Mouse (Mus musculus) lung, postnatal 0 days (tissue): ENCODE measurements at regions not wholly inside any gene's neighbourhood (a gene's known extent, or its start where the extent isn't known, plus 50 kb on each side); places are given as distances from the start of the nearest gene placed in this dataset.

Experiments
- ATAC-seq: fragments of 200-750 bp; cut with Nextera tagmentation; 2 replicates; pipeline ENCODE4 v1.8.0; 2017; ENCODE audit warnings: moderate library complexity
- DNase-seq: peaks from one replicate; pipeline ENCODE4 v3.0.0-alpha.2; 2016; ENCODE audit warnings: low spot score
- H3K27ac ChIP-seq: fragments of 300-500 bp; sonication (generic); 2 replicates; pipeline ENCODE4 v1.5.1; 2014; ENCODE audit warnings: antibody characterized with exemption, mild to moderate bottlenecking, low read length, mixed read lengths
- H3K27me3 ChIP-seq: fragments of 300-500 bp; sonication (generic); replicated peaks from 2 replicates; pipeline ENCODE4 v1.6.1; 2014; ENCODE audit warnings: low read length, mixed read lengths; ENCODE audit not compliant: insufficient read depth
- H3K36me3 ChIP-seq: fragments of 300-500 bp; sonication (generic); 2 replicates; pipeline ENCODE4 v1.6.1; 2014; ENCODE audit warnings: low read length, mixed read lengths; ENCODE audit not compliant: insufficient read depth
- H3K4me1 ChIP-seq: fragments of 300-500 bp; sonication (generic); 2 replicates; pipeline ENCODE4 v1.6.1; 2014; ENCODE audit warnings: antibody characterized with exemption, low read depth, low read length, mixed read lengths; ENCODE audit not compliant: insufficient read depth
- H3K4me2 ChIP-seq: fragments of 300-500 bp; sonication (generic); replicated peaks from 2 replicates; pipeline ENCODE4 v1.6.1; 2014; ENCODE audit warnings: low read depth, mild to moderate bottlenecking, low read length, moderate library complexity, mixed read lengths
- H3K4me3 ChIP-seq: fragments of 300-500 bp; sonication (generic); 2 replicates; pipeline ENCODE4 v1.5.1; 2014; ENCODE audit warnings: low read depth, low read length
- H3K9ac ChIP-seq: fragments of 300-500 bp; sonication (generic); replicated peaks from 2 replicates; pipeline ENCODE4 v1.6.1; 2014; ENCODE audit warnings: low read depth, mild to moderate bottlenecking
- H3K9me3 ChIP-seq: fragments of 300-500 bp; sonication (generic); 2 replicates; pipeline ENCODE4 v1.6.1; 2016; ENCODE audit warnings: low read length, mixed read lengths
- CTCF ChIP-seq: IDR thresholded peaks from 2 replicates; pipeline ENCODE4 v1.5.1; 2016; ENCODE audit warnings: antibody characterized with exemption, mild to moderate bottlenecking
- EP300 ChIP-seq: IDR thresholded peaks from 2 replicates; pipeline ENCODE4 v1.6.1; 2016; ENCODE audit warnings: antibody characterized with exemption, mild to moderate bottlenecking, control low read depth
- WGBS: fragments of 180-500 bp; shearing (Covaris S2); extraction: QIAGEN DNeasy Blood & Tissue Kit; methylation state at CpG from one replicate; pipeline ENCODE4 v1.1.7; 2014; 5-methylcytosine and 5-hydroxymethylcytosine counted together

GRCm38 (mm10) chr8:34521316-34521715 is 409.8 kb upstream of the Gm10131 start:
- no peak overlapping the region for H3K4me2 ChIP-seq
- no peaks in the 10 kb centered on the region for H3K27me3 ChIP-seq
- WGBS = 64% methylated on average over 7 of the region's 7 CpGs
- DNase-seq (no peak), ATAC-seq (no peak)
- no peaks in the 10 kb centered on the region for H3K36me3 ChIP-seq
- no peak overlapping the region for H3K27ac ChIP-seq
- H3K4me1 ChIP-seq = no peaks in the 10 kb centered on the region
- H3K9me3 ChIP-seq = no peaks in the 10 kb centered on the region
- H3K9ac ChIP-seq = no peak overlapping the region
- TF ChIP-seq EP300 (no peak), CTCF (no peak)
- H3K4me3 ChIP-seq = no peak overlapping the region

DNA sequence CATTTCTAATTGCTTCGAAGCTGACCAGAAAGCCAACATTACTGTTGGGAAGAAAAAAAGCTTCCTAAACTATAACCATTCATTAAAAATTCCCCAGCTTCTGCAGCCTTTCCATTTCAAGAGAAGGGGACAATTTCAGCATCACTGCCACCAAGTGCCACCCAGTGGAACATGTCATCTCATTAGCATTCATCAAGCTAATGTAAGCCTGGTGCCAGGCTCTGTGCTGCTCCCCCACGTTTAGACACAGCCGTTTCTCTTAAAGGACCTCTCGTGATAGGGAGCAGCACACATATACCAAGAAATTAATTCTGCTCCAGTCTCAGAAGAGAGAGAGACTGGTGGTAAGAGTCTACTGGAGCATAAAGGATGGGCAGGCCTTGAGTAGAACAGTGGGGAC is 409.1 kb upstream of the Gm10131 start:
- no peaks in the 10 kb centered on the region for H3K9me3 ChIP-seq
- DNase-seq = no peak
- no peaks in the 10 kb centered on the region for H3K36me3 ChIP-seq
- H3K27ac ChIP-seq = no peak overlapping the region
- H3K27me3 ChIP-seq = no peaks in the 10 kb centered on the region
- no peaks in the 10 kb centered on the region for H3K4me1 ChIP-seq
- H3K4me2 ChIP-seq = no peak overlapping the region
- no peak overlapping the region for H3K4me3 ChIP-seq
- TF ChIP-seq CTCF (no peak), EP300 (no peak)
- no peak overlapping the region for H3K9ac ChIP-seq
- ATAC-seq = no peak
- 64% methylated on average over 4 of the region's 4 CpGs for WGBS

DNA sequence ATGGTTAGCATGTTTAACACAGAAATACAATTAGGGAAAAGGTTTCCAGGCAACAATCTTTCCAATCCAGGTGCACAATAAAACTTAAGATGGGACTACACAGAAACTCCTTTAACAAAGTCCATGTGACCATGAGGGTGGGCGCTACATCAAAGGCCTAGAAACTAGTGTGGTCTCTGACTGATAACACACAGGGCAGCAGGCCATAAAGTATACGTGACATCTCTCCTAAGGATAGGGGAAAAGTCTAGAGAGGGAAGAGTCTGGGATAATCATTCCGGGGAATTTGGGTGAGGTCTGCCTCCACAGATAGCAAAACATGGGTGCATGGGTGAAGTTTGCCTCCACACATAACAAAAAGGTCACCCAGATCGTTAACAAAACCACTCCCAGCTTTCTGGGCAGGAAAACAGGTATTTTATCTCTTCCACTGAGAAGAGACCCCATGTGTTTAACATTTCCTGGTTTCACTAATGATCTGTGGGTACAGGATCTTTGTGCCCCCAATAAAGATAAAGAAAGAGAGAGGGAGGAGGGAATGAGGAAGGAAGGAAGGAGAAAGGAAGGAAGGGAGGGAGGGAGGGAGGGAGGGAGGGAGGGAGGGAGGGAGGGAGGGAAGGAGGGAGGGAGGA is 402.0 kb upstream of the Gm10131 start:
- no peaks in the 10 kb centered on the region for H3K9me3 ChIP-seq
- ATAC-seq (no peak), DNase-seq (no peak)
- H3K36me3 ChIP-seq = no peaks in the 10 kb centered on the region
- 47% methylated on average over 4 of the region's 4 CpGs for WGBS
- H3K9ac ChIP-seq = no peak overlapping the region
- H3K27me3 ChIP-seq = no peaks in the 10 kb centered on the region
- no peaks in the 10 kb centered on the region for H3K4me1 ChIP-seq
- no peak overlapping the region for H3K27ac ChIP-seq
- H3K4me3 ChIP-seq = no peak overlapping the region
- no peak for TF ChIP-seq EP300
- TF ChIP-seq CTCF = no peak
- H3K4me2 ChIP-seq = no peak overlapping the region

DNA sequence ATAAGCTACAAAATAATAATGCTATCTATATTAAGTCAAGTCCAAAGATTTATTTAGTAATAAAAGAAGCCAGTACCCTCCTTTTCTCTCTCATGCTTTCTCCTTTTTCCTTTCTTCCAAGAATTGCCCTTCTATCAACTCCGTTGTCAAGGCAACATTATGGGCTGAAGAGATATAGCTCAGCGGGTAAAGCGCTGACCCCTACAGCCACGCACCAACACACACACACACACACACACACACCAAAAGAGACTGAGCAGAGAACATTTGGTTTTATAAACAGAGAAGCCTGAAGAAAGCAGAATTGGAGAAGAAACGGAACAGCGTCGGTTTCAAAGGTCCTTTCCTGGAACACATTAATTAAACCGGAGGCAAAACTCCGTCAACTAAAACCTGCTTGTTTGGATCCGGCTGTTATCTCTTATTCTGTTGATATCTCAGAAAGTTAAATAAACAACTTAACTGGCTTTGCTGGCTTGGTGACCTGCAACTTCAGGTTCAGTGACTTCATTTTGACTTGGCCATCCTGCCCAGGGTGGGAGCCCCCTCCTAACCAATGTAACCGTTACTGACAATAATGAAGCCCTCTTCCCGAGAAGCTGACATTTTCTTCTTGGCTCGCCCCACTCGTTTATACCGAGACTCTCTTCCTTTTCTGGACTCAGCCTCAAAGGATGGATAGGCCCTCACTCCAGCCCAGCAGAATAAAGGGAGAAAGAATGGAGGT is 394.5 kb upstream of the Gm10131 start:
- Histone ChIP-seq H3K9me3 (no peaks in the 10 kb centered on the region), H3K27ac (no peak overlapping the region), H3K27me3 (no peaks in the 10 kb centered on the region), H3K9ac (no peak overlapping the region), H3K4me1 (no peaks in the 10 kb centered on the region), H3K4me3 (no peak overlapping the region), H3K36me3 (no peaks in the 10 kb centered on the region), H3K4me2 (no peak overlapping the region)
- DNase-seq = peak; percentile 32
- peak; percentile 57; the same call in 1 of the 2 replicates for TF ChIP-seq EP300
- no peak for TF ChIP-seq CTCF
- WGBS = 36% methylated on average over 15 of the region's 15 CpGs
- no peak; the same call in 1 of the 2 replicates for ATAC-seq

GRCm38 (mm10) chr8:34505102-34505501 is 393.6 kb upstream of the Gm10131 start:
- Histone ChIP-seq H3K4me3 (no peak overlapping the region), H3K4me1 (no peaks in the 10 kb centered on the region), H3K27ac (no peak overlapping the region), H3K9ac (no peak overlapping the region), H3K27me3 (no peaks in the 10 kb centered on the region), H3K9me3 (no peaks in the 10 kb centered on the region), H3K4me2 (no peak overlapping the region), H3K36me3 (no peaks in the 10 kb centered on the region)
- no peak for DNase-seq
- TF ChIP-seq CTCF = no peak
- TF ChIP-seq EP300 = no peak
- WGBS = 67% methylated on average over 7 of the region's 7 CpGs
- ATAC-seq = no peak

DNA sequence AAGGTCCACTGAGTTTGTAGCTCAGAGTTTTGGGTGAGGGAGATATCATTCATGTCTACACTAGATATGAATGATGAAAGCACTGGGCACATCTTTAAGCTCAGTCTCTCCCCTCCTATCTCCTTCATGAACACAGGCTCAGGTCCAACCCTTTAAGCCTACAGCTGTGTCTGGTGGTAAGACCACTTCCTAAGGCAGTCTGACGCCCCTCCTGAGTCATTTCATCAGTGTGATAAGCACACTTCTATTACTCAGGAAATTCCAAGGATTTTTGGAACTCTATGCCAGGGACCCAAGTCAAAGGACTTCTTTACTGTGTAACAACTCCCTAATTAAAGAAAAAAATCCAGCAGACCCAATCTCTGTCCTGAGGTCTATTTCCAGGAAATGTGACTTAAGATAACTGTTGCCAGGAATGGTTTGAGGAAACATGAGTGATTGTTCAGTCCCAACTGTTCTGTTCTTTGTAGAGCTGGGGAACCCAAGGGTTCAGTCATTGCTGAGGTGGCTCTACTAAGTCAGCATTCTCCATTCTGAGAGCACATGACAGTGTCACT is 391.1 kb upstream of the Gm10131 start:
- Histone ChIP-seq H3K27me3 (no peaks in the 10 kb centered on the region), H3K9ac (no peak overlapping the region), H3K4me2 (no peak overlapping the region), H3K36me3 (no peaks in the 10 kb centered on the region), H3K4me3 (no peak overlapping the region), H3K27ac (no peak overlapping the region), H3K9me3 (no peaks in the 10 kb centered on the region), H3K4me1 (no peaks in the 10 kb centered on the region)
- ATAC-seq (no peak), DNase-seq (peak; percentile 11)
- TF ChIP-seq EP300 (no peak), CTCF (no peak)
- 21% methylated on average over 1 of the region's 1 CpGs for WGBS
